ENCODE assay signal across 28 mouse cellular contexts in genomic region chr7:111270874-111271273, GRCm38 (mm10).
DNase-seq lines count a peak whose midpoint lies in the region; TF ChIP-seq lines count a peak whose summit lies in the region.
"Had no signal": no experiment of that assay in that cellular context is flagged by ENCODE, and none has a peak within 500 bp of the region (broad histone marks: within the 10 kb centered on the region; RNA-seq: fewer than 3 reads in every experiment).

No protein-coding gene starts in this region.

- H3K4me3 ChIP-seq in heart, adult 2 months, result no peak overlapping the region
- H3K4me3 ChIP-seq: embryonic facial prominence, embryonic 10.5 days; embryonic facial prominence, embryonic 13.5 days; erythroblast, embryonic 14.5 days; forebrain, embryonic 12.5 days; forebrain, embryonic 15.5 days; gastrocnemius, adult 2 months; heart, embryonic 10.5 days; heart, embryonic 13.5 days had no signal

- TF ChIP-seq EP300 in heart, adult 2 months (IDR thresholded peaks at IDR 0.05; ENCODE audit: insufficient read depth, low read depth, low read length), result no peak

- TF ChIP-seq POLR2A in heart, adult 2 months (IDR thresholded peaks at IDR 0.05; ENCODE audit: insufficient read depth, low read depth, low read length), result no peak

- no peaks in the 10 kb centered on the region for H3K36me3 ChIP-seq in heart, adult 2 months (ENCODE audit: control insufficient read depth, insufficient read depth, low read length)
- H3K36me3 ChIP-seq: embryonic facial prominence, embryonic 10.5 days; embryonic facial prominence, embryonic 13.5 days; forebrain, embryonic 12.5 days; forebrain, embryonic 15.5 days; heart, embryonic 10.5 days; heart, embryonic 13.5 days had no signal

- H3K9ac ChIP-seq in heart, adult 2 months (ENCODE audit: low read depth, low read length), result no peak overlapping the region
- H3K9ac ChIP-seq: embryonic facial prominence, embryonic 13.5 days; forebrain, embryonic 12.5 days; forebrain, embryonic 15.5 days; heart, embryonic 13.5 days; hindbrain, embryonic 14.5 days had no signal

- H3K79me2 ChIP-seq in heart, adult 2 months (replicated peaks; ENCODE audit: control insufficient read depth, insufficient read depth, low read length), result no peaks in the 10 kb centered on the region

- peak; percentile 60 for DNase-seq in heart, adult 11 months
- no peak for DNase-seq in heart, adult 2 months
- peak; percentile 37 for DNase-seq in retina, postnatal 1 day
- DNase-seq in retina, embryonic 14.5 days (ENCODE audit: low spot score), result no peak
- DNase-seq in brain, adult 2 months (ENCODE audit: low read depth, low spot score), result peak; percentile 52
- DNase-seq in lung, postnatal 36 days, result no peak
- DNase-seq: adrenal gland, adult 2 months; adrenal gland, postnatal 14 days; B cell, adult 2 months; cerebellum, adult 11-12 months; cerebellum, adult 8-10 months; cerebellum, postnatal 10 days; cerebellum, postnatal 36 days; embryo, embryonic 11 days; gastrocnemius, adult 2 months; gastrocnemius, postnatal 14 days; heart, adult 18-20 months; heart, postnatal 14 days; heart, postnatal 4 days had no signal

- 83% methylated on average over 4 of the region's 4 CpGs for WGBS in heart, adult 2 months

- no peak overlapping the region for H3K27ac ChIP-seq in heart, adult 2 months
- H3K27ac ChIP-seq: embryonic facial prominence, embryonic 10.5 days; embryonic facial prominence, embryonic 13.5 days; forebrain, embryonic 12.5 days; forebrain, embryonic 15.5 days; gastrocnemius, adult 2 months; heart, embryonic 10.5 days; heart, embryonic 13.5 days; hindbrain, embryonic 14.5 days; hindbrain, postnatal 0 days had no signal

- no peaks in the 10 kb centered on the region for H3K4me1 ChIP-seq in heart, adult 2 months (ENCODE audit: control insufficient read depth, insufficient read depth, low read length)
- H3K4me1 ChIP-seq: embryonic facial prominence, embryonic 10.5 days; embryonic facial prominence, embryonic 13.5 days; forebrain, embryonic 12.5 days; forebrain, embryonic 15.5 days; heart, embryonic 10.5 days; heart, embryonic 13.5 days had no signal

- H3K27me3 ChIP-seq in heart, adult 2 months (ENCODE audit: control insufficient read depth, insufficient read depth, low read length), result no peaks in the 10 kb centered on the region
- H3K27me3 ChIP-seq: embryonic facial prominence, embryonic 13.5 days; forebrain, embryonic 12.5 days; forebrain, embryonic 15.5 days; heart, embryonic 13.5 days had no signal

- intact Hi-C loops in heart, adult 2 months (cut with DNase I), result no loop called here

- TF ChIP-seq CTCF in heart, adult 2 months (IDR thresholded peaks at IDR 0.05), result no peak

Comparison
In these comparisons a context has a peak if more than half of its experiments do, and no peak if none do; other contexts are left out.
1. DNase-seq: peak in heart, adult 11 months (single experiment), retina, postnatal 1 day (single experiment) and brain, adult 2 months (single experiment); none in heart, adult 2 months (0 of 2), retina, embryonic 14.5 days (single experiment) and lung, postnatal 36 days (single experiment).